Comparison of ENCODE assay signal across 12 mouse cellular contexts in genomic region chr16:93245738-93246137, GRCm38 (mm10).
"Had no signal": no experiment of that assay in that cellular context is flagged by ENCODE, and none has a peak within 500 bp of the region (broad histone marks: within the 10 kb centered on the region; RNA-seq: fewer than 3 reads in every experiment).

No protein-coding gene starts in this region.

- ATAC-seq: midbrain, embryonic 16.5 days had no signal

- DNase-seq: lung, adult 18-20 months; lung, embryonic 14.5 days; lung, postnatal 10 days; lung, postnatal 36 days; midbrain, embryonic 14.5 days; right cerebral cortex, postnatal 14 days; right cerebral cortex, postnatal 4 days; spleen, adult 18-20 months; thymus, adult 2 months; thymus, postnatal 25 days; thymus, postnatal 4 days had no signal
